Mouse (Mus musculus): ENCODE measurements around the gene Stk36.

- no peak for TF ChIP-seq POLR2A (IDR thresholded peaks at IDR 0.05; ENCODE audit: low read depth, low read length)
- TF ChIP-seq CTCF (IDR thresholded peaks at IDR 0.05; ENCODE audit: borderline replicate concordance, insufficient read depth, low read length): no peak
Measured at GRCm38 (mm10) chr1:74624183-74624582, 22.9 kb downstream of the Stk36 start.

Data from embryonic fibroblast, embryonic 13.5 days (primary cell).